Mouse (Mus musculus) myocyte (in vitro differentiated cells): ENCODE data around the gene Rapgef1. TPM values are rescaled to one million over a fixed set of nuclear protein-coding genes. Genes with fewer than 3 reads are reported as not detected.

ENCODE experiments used
- H3K27me3 ChIP-seq: one replicate; pipeline ENCODE4 v1.6.1; 2011; ENCODE audit not compliant: control insufficient read depth, insufficient read depth, insufficient read length
- H3K36me3 ChIP-seq: one replicate; pipeline ENCODE4 v1.6.1; 2011; ENCODE audit not compliant: control insufficient read depth, insufficient read depth
- H3K4me2 ChIP-seq: one replicate; pipeline ENCODE4 v1.6.1; 2011; ENCODE audit warnings: low read depth, control low read depth
- H3K4me3 ChIP-seq: one replicate; pipeline ENCODE4 v1.5.1; 2011; ENCODE audit warnings: mild to moderate bottlenecking, control low read depth, moderate library complexity
- H3K79me2 ChIP-seq: one replicate; pipeline ENCODE4 v1.6.1; 2011; ENCODE audit not compliant: control insufficient read depth, insufficient read depth
- H3ac ChIP-seq: one replicate; pipeline ENCODE4 v1.6.1; 2011; ENCODE audit not compliant: control insufficient read depth, insufficient read length
- CEBPB ChIP-seq: IDR thresholded peaks from 2 replicates; pipeline ENCODE4 v1.6.1; 2011; ENCODE audit warnings: mild to moderate bottlenecking, moderate library complexity; ENCODE audit not compliant: poor library complexity, insufficient read depth, severe bottlenecking
- E2F4 ChIP-seq: IDR thresholded peaks from one replicate; pipeline ENCODE4 v1.6.1; 2011; ENCODE audit warnings: mild to moderate bottlenecking, control low read depth, moderate library complexity; ENCODE audit not compliant: insufficient read depth
- MAX ChIP-seq: IDR thresholded peaks from one replicate; pipeline ENCODE4 v1.6.1; 2011; ENCODE audit warnings: low read depth, mild to moderate bottlenecking, control low read depth
- MYOD1 ChIP-seq, 3 experiments: IDR thresholded peaks; one replicate each; pipeline ENCODE4 v1.6.1; 2011; ENCODE audit warnings: control low read depth in 2 of 3, low read depth in 2 of 3, mild to moderate bottlenecking in 2 of 3, moderate library complexity in 1 of 3; ENCODE audit not compliant: insufficient read length in 2 of 3, control insufficient read depth in 1 of 3
- MYOG ChIP-seq, 3 experiments: IDR thresholded peaks; one replicate each; pipeline ENCODE4 v1.6.1; 2011; ENCODE audit warnings: control low read depth in 2 of 3, low read depth in 2 of 3, mild to moderate bottlenecking in 2 of 3; ENCODE audit not compliant: insufficient read length in 2 of 3, control insufficient read depth in 1 of 3, insufficient read depth in 1 of 3
- POLR2A ChIP-seq: IDR thresholded peaks from one replicate; pipeline ENCODE4 v1.6.1; 2011; ENCODE audit warnings: low read depth, mild to moderate bottlenecking, control low read depth, moderate library complexity; ENCODE audit not compliant: insufficient read length
- POLR2AphosphoS2 ChIP-seq: IDR thresholded peaks from one replicate; pipeline ENCODE4 v1.6.1; 2011; ENCODE audit warnings: low read depth, control low read depth; ENCODE audit not compliant: insufficient read length
- REST ChIP-seq: IDR thresholded peaks from one replicate; pipeline ENCODE4 v1.6.1; 2011; ENCODE audit warnings: mild to moderate bottlenecking, control low read depth, moderate library complexity; ENCODE audit not compliant: insufficient read depth, insufficient read length
- SRF ChIP-seq: IDR thresholded peaks from one replicate; pipeline ENCODE4 v1.6.1; 2011; ENCODE audit warnings: low read depth; ENCODE audit not compliant: control insufficient read depth, insufficient read length
- TCF12 ChIP-seq: IDR thresholded peaks from one replicate; pipeline ENCODE4 v1.6.1; 2011; ENCODE audit warnings: mild to moderate bottlenecking, control low read depth; ENCODE audit not compliant: poor library complexity, insufficient read depth, severe bottlenecking
- TCF3 ChIP-seq: IDR thresholded peaks from one replicate; pipeline ENCODE4 v1.6.1; 2011; ENCODE audit warnings: low read depth, control low read depth; ENCODE audit not compliant: insufficient read length
- USF1 ChIP-seq: IDR thresholded peaks from one replicate; pipeline ENCODE4 v1.6.1; 2011; ENCODE audit warnings: low read depth, mild to moderate bottlenecking, control low read depth, moderate library complexity
- polyA plus RNA-seq: library from polyadenylated mRNA; unstranded; fragments of >200 nt; fragmentation: generic; extraction: Trizol; gene quantifications from one replicate; pipeline ENCODE4 v1.2.1, GENCODE M21; 2012; ENCODE audit warnings: missing spikeins

Gene Rapgef1
- polyA plus RNA-seq, 1 experiment = 74.5 TPM

DNA sequence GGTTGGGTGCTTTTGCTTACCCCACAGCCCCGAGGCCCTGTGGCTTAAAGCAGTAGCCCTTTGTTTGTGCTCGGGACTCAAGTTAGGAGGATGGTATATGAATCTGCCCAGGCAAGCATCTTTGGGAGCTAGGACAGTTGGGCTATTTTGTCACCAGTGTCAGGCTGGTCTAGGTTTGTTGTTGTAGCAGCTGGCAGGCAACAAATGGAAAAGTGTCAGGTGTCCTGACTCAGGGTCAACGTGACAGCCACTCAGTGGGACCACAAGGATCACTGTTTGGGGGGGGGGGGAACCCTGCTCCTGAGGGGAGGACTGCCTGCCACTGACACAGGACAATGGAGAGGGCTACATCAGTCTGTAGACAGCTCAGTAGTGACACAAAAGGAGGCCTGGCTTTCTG is 91.5 kb downstream of the Rapgef1 start:
- no peak overlapping the region for H3K4me3 ChIP-seq
- no peaks in the 10 kb centered on the region for H3K27me3 ChIP-seq
- TF ChIP-seq POLR2AphosphoS2 (no peak), SRF (no peak), MYOD1 (IDR thresholded peaks at IDR 0.05; ENCODE audit: control insufficient read depth in 1 of 3, insufficient read length in 2 of 3, low read depth in 2 of 3) (peak; percentile 54 to 91 (median 74)), MYOG (IDR thresholded peaks at IDR 0.05; ENCODE audit: control insufficient read depth in 1 of 3, insufficient read depth in 1 of 3, insufficient read length in 2 of 3, low read depth in 2 of 3) (peak; percentile 62 to 86 (median 79)), REST (no peak), TCF3 (peak; percentile 65), TCF12 (peak; percentile 70), CEBPB (0 out of 2 replicates have a peak, but pooled peaks have one; percentile 14)
- H3K79me2 ChIP-seq = no peaks in the 10 kb centered on the region
- peak overlapping the region; percentile 68 for H3K4me2 ChIP-seq
- peaks cover 10% of the 10 kb centered on the region for H3K36me3 ChIP-seq
- H3ac ChIP-seq = no peak overlapping the region

DNA sequence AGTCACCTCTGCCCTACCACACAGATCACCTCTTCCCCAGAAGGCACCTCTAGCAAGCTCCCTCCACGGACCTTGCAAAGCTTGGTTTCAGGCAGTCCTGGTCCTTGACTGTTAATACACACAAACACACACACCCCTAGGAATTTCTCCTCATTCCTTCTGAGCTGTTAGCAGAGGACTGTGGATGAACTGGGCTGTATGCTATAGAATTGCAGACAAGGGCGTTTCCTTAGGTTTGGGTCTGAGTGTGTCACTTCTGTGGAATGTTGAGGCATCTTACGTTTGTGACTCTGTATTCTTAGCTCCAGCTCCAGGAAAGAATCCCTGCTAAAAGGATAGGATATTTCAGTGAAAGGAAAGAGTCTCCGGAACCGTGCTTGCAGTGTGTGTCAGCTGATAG is 92.4 kb downstream of the Rapgef1 start:
- Histone ChIP-seq H3K27me3 (no peaks in the 10 kb centered on the region), H3ac (no peak overlapping the region), H3K79me2 (no peaks in the 10 kb centered on the region), H3K4me3 (no peak overlapping the region), H3K4me2 (peak overlapping the region; percentile 68), H3K36me3 (peaks cover 4% of the 10 kb centered on the region)
- TF ChIP-seq SRF = no peak
- TF ChIP-seq REST = no peak
- TF ChIP-seq MYOD1 (IDR thresholded peaks at IDR 0.05; ENCODE audit: control insufficient read depth in 1 of 3, insufficient read length in 2 of 3, low read depth in 2 of 3) = no peak

DNA sequence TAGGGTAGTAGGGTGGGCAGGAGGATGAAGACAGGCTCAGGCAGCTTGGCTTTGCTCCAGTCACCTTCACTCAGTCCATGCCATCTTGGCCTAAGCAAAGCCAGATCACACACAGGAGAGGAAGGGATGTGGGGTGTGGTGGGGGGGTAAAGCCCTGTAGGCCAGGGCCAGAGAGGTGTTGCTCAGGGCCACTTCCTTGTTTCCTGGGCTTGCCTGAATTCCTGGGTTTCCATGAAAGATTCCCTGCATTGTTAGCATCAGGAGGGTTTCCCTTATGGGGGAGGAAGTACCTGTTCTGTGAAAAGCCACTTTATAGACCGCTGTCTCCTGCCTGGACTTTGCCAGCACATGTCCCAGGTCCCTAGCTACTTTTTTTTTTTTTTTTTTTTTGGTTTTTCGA is 94.0 kb downstream of the Rapgef1 start:
- H3K36me3 ChIP-seq = peaks cover 3% of the 10 kb centered on the region
- no peak overlapping the region for H3K4me3 ChIP-seq
- TF ChIP-seq E2F4 (no peak), USF1 (no peak), MYOD1 (IDR thresholded peaks at IDR 0.05; ENCODE audit: control insufficient read depth in 1 of 3, insufficient read length in 2 of 3, low read depth in 2 of 3) (no peak), SRF (no peak), MYOG (IDR thresholded peaks at IDR 0.05; ENCODE audit: control insufficient read depth in 1 of 3, insufficient read depth in 1 of 3, insufficient read length in 2 of 3, low read depth in 2 of 3) (no peak), TCF3 (no peak), MAX (no peak), TCF12 (no peak), CEBPB (no peak), POLR2AphosphoS2 (no peak), POLR2A (no peak), REST (no peak)
- H3K27me3 ChIP-seq = no peaks in the 10 kb centered on the region
- no peak overlapping the region for H3K4me2 ChIP-seq
- no peaks in the 10 kb centered on the region for H3K79me2 ChIP-seq
- H3ac ChIP-seq = no peak overlapping the region

DNA sequence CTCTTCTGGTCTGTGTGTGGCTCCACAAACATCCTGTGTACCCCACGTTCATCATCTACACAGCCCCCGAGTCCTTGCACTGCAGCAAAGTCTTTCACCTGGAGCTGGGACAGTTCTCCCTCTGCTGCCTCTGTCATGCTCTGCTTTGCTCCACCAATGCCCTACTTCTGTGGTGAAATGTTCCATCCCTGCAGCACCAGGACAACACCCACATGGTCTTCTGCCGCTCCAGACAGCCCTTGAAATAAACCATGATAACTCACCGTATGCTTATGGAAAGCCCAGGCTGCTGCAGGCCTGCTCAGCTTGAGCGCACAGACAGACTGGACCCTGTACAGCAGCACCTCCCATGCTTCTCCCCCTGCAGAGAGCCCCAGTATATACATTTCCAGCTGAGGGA is 94.6 kb downstream of the Rapgef1 start:
- Histone ChIP-seq H3K4me2 (no peak overlapping the region), H3K4me3 (no peak overlapping the region), H3K36me3 (peaks cover 3% of the 10 kb centered on the region), H3K27me3 (no peaks in the 10 kb centered on the region), H3K79me2 (no peaks in the 10 kb centered on the region), H3ac (no peak overlapping the region)
- TF ChIP-seq SRF (no peak), CEBPB (no peak)

DNA sequence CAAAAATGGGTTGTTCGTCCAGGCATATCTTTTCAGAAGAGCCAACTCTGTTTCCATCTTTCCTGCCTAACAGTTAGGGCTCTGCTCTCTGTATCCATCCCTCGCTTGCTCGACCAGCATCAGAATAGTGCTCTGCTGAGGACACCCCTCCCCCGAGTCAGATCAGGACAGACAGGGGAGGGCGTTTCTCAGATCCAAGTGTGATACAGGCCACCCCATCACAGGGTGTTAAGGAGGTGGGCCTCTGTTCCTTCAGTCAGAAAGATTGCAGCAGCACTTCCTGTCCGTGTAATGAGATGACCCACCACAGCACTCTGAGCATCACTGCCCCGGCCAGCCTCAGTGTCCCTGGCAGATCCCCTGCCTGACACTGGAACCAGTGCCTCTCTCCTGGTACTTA is 96.6 kb downstream of the Rapgef1 start:
- Histone ChIP-seq H3ac (no peak overlapping the region), H3K4me2 (peak overlapping the region; percentile 51), H3K4me3 (no peak overlapping the region), H3K36me3 (peaks cover 6% of the 10 kb centered on the region), H3K27me3 (no peaks in the 10 kb centered on the region), H3K79me2 (no peaks in the 10 kb centered on the region)
- TF ChIP-seq TCF3 = no peak
- no peak for TF ChIP-seq POLR2AphosphoS2
- TF ChIP-seq REST = no peak
- no peak for TF ChIP-seq CEBPB
- no peak for TF ChIP-seq MYOG (IDR thresholded peaks at IDR 0.05; ENCODE audit: control insufficient read depth in 1 of 3, insufficient read depth in 1 of 3, insufficient read length in 2 of 3, low read depth in 2 of 3)
- TF ChIP-seq E2F4 = no peak
- TF ChIP-seq SRF = no peak
- no peak for TF ChIP-seq USF1
- no peak for TF ChIP-seq MAX
- no peak for TF ChIP-seq MYOD1 (IDR thresholded peaks at IDR 0.05; ENCODE audit: control insufficient read depth in 1 of 3, insufficient read length in 2 of 3, low read depth in 2 of 3)
- TF ChIP-seq POLR2A = no peak
- TF ChIP-seq TCF12 = no peak
